Mouse (Mus musculus) olfactory bulb, adult 2 months (tissue): ENCODE measurements around the gene Abcf1.

Source experiments
- CTCF ChIP-seq: fragments of 200-500 bp; IDR thresholded peaks from 2 replicates; pipeline ENCODE4 v1.5.1; 2012; ENCODE audit warnings: low read depth, mild to moderate bottlenecking, low read length, moderate library complexity; ENCODE audit not compliant: insufficient read depth
- POLR2A ChIP-seq: fragments of 200-500 bp; IDR thresholded peaks from 2 replicates; pipeline ENCODE4 v1.6.1; 2012; ENCODE audit warnings: mild to moderate bottlenecking, low read depth, low read length, moderate library complexity; ENCODE audit not compliant: insufficient read depth

DNA sequence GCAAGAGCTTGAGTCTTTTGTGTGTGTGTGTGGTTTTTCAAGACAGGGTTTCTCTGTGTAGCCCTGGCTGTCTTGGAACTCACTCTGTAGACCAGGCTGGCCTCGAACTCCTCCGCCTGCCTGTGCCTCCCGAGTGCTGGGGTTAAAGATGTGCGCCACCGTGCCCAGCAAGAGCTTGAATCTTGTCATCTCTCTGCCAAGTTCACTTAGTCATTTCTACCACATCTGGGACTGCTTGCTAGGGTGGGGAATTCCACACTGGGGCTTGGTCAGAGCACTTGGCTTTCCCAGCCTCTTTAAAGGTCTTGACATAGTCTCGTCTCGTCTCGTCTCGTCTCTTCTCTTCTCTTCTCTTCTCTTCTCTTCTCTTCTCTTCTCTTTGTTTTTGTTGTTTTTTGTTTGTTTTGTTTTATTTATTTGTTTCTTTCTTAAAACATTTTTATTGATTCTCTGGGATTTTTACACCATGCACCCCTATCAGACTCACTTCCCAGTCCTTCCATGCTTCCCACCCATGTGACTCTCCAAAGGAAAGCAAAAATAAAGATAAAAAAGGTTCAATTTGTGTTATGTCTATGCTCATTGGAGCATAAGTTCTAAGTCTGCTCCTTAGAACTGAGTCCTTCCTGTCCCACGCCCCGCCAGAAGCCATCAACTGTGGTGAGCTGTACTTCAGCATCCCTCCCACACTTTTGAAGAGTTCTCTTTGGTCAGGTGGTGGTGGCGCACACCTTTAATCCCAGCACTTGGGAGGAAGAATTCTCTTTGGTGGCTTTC, 31.7 kb upstream of the Abcf1 start:
- TF ChIP-seq CTCF (no peak), POLR2A (no peak)
